Mouse (Mus musculus): ENCODE results near the gene Sypl2.

Sypl2 gene

DNA sequence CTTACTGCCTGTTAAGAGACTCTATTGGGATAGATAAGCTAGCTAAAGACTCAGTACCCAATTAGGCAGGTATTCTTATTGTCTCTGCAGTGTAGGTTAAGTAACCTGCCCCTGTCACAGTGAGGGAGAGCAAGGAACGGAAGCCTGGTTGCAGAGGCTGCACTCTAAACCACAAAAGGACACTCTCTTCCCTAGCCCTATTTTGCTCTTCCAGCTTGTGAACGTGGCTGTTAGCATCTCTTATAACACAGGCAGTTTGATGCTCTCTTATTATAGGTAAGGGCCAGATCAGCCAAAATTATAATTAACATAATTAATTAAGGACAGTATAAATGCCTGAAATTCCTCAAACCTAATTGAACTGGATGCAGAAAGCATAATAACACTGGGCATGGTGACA lies 45.9 kb downstream of the Sypl2 start:
- DNase-seq (ENCODE audit: low read depth, low spot score) = no peak

DNA sequence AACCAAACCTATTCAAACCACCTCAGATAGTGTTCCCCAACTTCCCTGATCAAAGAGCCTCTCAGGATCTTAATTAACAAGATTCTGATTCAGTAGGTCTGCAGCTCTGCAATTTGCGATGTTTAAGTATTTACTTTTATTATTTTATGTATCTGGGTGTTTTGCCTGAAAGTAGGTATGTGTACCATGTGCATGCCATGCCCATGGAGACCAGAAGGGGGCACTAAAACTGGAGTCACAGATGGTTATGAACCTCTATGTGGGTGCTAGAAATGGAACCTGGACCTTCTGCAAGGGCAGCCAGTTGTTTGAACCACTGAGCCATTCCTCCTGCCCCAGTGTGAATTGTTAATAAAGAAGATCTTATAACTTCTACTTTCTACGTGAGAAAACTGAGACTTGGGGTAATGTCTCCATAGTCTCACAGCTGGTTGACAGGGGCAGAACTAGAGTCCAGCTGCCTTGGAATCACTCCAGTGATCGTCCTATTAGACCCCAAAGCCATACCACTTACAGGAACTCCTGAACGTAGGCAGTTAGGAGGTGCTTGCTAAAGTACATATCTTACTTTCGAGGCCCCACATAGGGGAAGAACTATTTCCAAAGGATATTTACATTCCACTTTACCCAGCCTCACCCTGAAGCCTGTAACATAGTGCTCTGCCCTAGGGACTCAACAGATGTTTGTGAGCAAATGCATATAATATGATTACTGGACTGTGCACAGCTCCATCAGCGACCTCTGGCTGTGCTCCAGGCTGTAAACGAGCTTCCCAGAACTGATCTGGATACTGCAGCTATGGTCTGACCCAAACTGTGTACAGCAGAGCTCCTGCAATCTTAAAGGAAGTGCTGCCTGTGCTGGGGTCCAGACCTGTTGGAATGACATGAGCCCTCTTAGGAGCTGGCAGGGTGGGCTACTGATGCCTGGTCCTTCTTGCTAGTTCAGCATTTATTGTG lies 47.4 kb downstream of the Sypl2 start:
- no peak for DNase-seq (ENCODE audit: low read depth, low spot score)

DNA sequence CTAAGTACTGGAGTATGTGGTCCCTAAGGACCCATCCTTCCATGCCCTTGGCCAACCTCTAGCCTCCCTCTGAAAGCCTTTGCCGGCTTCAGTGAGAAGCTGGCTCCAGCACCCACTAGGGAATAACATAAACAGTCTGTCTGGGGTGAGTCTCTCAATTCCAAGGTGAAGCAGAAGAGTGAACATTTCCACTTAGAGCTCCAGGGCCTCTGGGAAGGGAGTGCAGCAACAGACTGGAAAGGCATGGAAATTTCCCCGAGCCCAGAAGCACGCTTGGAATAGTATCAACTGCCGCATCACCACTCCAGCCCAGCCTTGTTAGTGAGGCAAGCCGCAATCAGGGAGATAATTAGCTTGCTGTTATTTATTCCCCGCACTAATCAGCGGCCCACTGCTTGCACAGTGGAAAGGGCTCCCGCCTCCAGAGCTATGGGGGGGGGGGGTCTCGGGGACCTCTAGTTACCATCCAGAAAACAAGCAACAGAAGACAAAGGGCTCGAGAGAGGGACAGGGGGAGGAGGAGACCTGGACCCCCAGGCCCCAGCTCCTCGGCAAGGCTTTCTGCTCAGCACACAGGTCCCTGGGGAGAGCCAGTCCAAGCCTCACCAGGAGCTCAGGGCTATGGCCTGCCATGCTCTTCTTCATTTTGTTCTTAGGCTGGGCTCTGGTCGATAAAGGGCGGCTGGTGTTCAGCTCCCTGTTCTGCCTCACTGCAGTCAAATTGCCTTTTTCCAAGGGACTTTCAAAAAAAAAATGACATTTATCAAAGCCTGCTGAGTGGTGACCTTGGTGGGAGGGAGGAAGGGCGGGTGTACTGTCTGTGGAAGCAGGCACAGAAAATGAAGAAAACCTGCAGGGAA lies 51.5 kb downstream of the Sypl2 start:
- no peak for DNase-seq (ENCODE audit: low read depth, low spot score)

DNA sequence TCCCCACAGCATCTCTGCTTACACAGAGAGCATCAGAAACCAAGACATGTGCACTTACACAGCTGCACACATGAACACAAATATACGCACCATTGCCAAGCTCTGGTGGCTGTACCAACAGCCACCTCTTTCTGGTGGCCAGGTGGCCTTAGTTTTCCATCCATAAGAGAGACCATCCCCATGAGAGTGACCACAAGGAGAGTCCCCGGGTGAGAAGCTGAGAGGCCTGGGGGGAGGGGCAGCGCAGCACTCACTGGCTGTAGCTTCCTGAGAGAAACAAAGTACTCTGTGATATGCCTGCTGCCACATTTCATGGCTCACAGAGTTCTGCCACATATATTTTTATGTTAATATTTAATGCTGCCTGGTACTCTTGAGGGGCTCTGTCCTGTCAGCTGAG lies 57.2 kb downstream of the Sypl2 start:
- DNase-seq (ENCODE audit: low read depth, low spot score) = no peak

DNA sequence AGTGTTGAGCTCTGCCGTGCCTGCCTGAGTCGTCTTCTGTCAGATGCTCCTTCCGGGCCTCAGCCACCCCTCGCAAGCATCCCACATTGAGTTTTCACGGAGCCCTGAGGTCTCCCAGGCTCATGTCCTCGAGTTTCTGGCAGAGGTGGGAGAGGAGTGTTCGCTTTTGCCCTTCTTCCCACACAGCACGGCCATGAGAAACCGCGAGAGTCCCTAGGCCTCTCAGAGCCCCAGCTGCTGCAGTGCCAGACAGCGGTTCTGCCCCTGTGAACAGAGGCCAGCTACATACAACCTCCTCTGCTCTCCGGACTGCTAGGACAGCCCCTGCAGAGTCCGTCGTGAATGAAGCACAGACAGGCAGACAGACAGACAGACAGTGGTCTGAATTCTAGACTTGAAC lies 58.9 kb downstream of the Sypl2 start:
- DNase-seq (ENCODE audit: low read depth, low spot score) = no peak

DNA sequence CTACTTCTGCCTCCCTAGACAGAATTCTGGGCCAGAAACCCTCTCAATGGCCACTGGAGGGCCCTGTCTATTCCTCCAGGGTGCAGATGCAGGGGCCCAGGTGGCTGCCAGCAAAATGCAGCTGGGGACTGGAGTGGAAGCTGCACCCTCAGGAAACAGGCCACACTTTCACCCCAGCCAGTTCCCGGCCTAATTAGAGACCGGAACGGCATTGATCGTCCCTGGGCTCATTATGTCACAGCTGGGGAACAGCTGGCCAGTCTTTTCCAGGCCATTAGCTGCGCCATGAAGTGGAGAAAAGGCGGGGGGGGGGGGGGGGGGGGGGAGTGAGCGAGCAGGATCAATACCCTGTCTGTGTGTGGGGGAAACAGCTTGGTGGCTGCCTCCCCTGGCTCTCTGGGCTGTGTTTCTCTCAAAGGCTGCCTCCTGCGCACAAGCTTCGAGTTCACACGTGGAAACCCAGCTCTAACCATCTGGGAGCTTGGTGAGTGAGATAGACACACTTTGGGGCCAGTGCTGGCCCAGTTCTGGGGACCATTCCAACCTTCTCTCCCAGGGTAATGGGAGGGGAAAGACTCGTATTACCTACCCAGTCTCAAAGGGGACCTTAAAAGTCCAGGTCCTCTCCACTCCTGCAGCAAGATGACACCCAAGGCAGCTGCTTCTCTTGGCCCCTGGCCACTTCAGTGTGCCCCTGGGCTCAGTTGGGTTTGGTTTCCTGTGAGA lies 59.8 kb downstream of the Sypl2 start:
- DNase-seq (ENCODE audit: low read depth, low spot score) = peak; percentile 82

DNA sequence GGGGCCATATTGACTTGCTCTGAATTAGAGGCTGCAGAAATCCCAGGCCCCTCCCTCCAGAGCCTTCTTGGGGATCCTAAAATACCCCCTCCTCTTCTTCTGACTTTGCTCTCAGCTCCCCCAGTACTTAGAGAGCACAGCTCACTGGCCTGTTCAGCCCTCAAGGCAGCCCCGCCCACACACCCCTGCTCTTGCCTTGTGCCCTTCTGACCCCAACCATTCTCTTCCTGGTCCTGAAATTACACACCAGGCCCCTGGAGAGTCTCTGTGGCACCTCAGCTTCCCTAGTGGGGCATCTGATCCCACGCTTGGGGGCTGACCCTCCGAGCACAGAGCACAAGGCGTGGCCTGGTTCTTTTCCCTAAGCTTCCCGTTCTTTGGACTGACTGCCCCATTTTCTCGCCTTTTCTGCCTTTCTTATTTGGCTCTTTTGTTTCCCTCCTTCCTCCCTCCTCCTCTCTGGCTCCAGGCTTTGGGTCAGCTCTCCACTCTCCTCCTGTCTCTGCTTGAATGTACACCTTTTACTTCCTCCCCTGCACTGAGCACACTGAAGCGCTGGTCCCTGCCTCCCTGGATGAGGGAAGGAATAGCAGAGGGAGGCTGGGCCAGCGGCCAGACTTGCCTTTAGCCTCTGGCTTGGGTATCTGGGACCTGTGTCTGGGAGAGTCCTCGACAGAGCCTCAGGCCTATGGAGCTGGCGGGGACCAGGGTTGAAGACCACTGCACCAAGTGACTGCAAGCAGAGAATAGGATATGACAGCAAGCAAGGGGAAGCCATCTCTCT lies 60.7 kb downstream of the Sypl2 start:
- no peak for DNase-seq (ENCODE audit: low read depth, low spot score)

DNA sequence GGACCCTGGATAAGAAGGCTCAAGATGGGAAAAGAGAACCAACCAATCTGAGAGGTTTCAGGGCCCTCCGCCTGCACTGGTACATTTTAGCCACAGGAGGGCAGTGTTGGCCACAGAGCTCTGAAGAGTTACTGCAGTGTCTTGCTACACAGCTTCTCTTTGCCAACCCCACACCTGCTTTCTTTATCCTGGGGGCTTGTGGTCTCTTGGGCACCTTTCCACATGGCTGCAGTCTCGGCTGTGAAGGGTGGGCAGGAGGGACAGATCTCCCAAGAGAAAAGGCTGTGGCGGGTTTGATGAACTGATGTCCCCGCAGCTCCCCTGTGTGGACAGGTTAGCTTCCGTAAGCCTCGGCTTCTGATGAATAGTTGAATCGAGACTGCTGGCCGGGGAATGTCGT lies 61.6 kb downstream of the Sypl2 start:
- peak; percentile 77 for DNase-seq (ENCODE audit: low read depth, low spot score)

DNA sequence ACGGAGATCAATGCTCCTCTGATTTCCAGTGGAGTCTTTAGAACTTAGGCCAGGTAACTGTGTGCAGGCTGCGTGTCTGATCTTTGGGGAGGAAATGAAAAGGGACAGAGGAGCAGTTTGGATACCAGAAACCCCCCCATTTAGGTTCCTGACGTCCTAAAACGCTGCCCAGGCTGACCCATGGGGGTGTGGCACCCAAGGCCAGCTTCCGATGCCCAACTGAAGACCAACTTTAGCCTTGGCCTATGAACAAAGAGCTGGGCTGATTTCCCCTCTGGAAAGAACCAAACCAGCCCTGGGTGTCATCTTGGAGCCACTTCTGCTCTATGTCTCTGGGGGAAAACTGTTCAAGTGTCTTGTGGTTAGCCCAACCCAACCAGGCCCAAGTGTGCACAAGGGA lies 62.4 kb downstream of the Sypl2 start:
- DNase-seq (ENCODE audit: low read depth, low spot score) = no peak
